Mouse (Mus musculus): ENCODE measurements around the gene Dus3l.

Dus3l gene

GRCm38 (mm10) chr17:56754271-56755185 lies 10.0 kb upstream of the Dus3l start:
- no peak for DNase-seq

DNA sequence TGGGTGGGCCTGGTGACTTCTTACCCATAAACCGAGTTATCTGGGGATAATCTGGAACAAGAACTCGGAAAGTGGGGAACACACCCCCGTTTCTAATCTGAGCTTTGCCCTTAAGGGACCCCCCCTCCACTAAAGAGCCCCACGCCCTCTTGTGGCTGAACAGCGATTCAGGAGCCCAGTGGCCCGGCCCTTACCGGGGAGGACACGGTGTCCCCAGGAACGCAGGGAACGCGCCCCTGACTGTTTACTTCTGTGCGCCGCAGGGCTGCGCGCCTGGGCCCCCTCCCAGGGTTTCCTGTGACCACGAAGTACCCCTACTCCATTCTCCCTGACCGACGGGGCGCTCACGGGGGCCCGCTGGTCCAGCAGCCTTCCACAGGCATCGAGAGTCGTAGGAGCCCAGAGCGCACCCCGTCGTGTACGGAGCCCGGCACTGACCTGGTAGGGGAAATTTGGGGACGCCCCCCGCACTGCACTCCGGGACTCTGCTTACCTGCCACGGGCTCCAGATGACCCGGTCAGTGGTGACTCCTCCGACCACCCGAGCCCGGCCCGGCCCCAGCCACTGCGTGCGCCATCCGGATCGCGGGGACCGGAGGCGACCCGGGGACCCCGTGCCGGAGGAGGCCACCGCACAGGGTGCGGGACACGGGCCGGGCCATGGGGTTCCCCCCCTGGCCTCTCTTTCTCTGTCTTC lies 7.7 kb upstream of the Dus3l start:
- no peak for DNase-seq

DNA sequence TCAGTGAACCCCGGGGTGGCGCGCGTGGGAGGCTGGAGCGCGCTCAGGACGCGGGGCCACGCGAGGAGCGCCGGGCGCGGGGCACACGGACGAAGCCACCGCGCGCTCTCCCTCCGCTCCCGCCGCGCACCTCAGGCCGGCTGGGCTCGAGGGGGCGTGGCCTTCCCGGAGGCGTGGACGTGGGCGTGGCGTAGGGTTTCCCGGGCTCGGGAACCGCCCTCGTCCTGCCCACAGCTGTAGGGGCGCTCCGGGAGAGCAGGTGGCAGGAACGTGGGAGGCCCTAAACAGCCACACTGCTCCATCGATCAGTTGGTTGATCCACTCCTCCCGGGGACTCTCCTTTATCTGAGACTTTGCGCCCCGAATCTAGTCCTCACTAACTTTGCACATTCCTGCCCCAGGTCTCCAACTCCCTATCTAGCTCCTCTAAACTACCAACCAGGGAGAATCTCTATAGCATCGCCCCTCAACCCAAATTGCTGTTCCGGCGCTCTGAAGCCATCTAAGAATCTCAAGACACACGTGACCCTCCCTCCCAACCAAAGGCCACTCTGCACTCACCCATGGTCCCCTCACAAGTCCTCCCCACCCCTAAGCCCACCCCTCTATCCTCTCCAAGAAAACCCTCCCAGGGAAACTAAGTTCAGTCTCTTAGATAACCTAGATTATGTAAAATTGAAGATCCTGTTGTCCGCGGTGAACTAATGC lies 7.0 kb upstream of the Dus3l start, which contains the start of gene Nrtn:
Gene Nrtn (minus strand): TSS at position 115 of the 708 bp plus-strand sequence.
- DNase-seq: no peak

DNA sequence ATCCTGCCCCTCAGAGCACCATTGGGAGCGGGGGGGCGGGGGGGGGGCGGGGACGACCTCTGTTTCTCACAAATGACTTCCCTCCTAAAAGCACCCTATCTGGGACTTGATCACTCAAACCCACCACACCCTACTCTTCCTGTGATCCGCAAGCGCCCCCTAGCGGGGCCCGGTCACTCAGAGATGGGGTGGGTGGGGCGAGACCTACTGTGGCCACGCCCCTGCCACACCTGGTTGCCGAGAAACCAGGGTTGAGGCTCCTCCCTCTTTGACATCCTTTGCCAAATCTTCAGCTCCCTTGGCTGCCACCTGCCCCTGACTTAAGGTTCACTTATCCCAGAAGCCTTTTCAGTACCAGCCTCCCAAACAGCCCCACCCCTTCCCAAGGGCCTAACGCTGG lies 6.4 kb upstream of the Dus3l start:
- peak; percentile 67 for DNase-seq

DNA sequence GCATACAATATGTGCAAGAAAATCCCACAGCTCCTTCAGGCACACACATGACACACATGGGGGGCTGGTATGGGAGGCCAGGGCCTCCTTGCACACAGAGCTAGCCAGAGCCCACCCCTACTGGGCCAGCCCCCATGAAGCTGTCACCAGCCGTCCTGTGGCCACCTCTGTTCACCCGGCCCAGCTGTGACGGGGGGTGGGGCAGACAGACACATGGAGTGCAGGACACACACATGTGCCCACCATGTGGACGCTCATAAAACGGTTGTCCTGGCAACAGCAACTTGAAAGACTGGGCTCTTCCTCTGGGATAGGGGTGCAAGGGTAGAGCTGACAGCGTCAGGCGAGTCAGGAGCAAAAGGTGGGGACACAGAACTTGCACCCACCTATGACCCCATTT lies 5.3 kb upstream of the Dus3l start:
- no peak for DNase-seq

- DNase-seq: no peak
These were observed 3.5 kb upstream of the Dus3l start for GRCm38 (mm10) chr17:56761077-56761476.

- peak; percentile 89 for DNase-seq
These were observed 2.6 kb upstream of the Dus3l start for GRCm38 (mm10) chr17:56761991-56762410.

GRCm38 (mm10) chr17:56762769-56763731 lies 1.5 kb upstream of the Dus3l start:
- no peak for DNase-seq

GRCm38 (mm10) chr17:56763741-56764250 lies 761 bp upstream of the Dus3l start:
- no peak for DNase-seq

DNA sequence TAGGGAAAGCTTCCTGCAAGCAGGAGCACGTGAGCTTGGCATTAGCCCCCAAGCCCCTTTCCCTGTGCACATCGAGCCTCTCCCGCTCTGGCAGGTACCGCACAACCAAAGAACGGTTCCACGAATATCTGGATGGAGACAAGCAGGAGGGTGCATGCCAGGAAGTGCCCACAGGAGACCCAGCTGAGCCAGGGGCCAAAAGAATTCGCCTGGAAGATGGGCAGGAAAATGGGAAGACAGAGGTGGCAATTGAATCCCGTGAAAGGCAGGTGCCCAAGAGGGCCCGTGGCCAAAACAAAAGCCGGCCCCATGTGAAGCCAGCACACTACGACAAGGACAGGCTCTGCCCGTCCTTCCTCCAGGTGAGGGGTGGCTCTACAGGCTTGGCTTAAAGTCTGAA lies 874 bp downstream of the Dus3l start:
- no peak for DNase-seq

GRCm38 (mm10) chr17:56766631-56767405 lies 2.3 kb downstream of the Dus3l start:
- DNase-seq: no peak

DNA sequence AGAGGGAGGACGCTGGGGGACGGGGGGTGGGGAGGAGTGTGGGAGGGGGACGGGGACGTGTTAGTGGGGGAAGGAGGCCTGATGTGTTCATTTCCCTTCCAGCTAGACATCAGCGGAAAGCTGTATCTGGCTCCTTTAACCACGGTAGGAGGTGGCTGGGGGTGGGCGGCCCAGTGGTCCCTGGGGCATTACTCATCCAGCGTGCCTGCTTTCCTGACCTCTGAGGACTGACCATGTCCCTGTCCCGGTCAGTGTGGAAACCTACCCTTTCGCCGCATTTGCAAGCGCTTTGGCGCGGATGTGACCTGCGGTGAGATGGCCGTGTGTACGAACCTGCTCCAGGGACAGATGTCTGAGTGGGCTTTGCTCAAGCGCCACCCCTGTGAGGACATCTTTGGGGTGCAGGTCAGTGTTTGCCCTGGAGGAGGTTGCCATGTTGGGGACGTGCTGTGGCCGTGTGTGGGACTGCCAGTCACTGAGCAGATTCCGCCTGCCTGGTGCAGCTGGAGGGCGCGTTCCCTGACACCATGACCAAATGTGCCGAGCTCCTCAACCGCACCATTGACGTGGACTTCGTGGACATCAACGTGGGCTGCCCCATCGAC lies 3.1 kb downstream of the Dus3l start:
- no peak for DNase-seq

DNA sequence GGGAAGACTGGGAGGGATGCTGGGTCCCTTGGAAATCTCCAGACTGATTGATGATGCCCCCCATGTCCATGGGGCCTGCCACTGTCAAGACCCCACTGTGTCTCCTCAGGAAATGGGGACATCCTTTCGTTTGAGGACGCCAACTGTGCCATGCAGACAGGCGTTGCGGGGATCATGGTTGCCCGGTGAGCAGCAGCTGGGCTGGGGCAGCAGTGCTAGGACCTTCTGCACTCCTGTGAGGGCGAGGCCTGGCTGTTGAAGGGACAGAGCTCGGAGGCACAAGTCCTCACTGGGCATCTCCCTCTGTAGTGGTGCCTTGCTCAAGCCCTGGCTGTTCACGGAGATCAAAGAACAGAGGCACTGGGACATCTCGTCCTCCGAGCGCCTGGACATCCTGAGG lies 4.4 kb downstream of the Dus3l start:
- no peak for DNase-seq

DNA sequence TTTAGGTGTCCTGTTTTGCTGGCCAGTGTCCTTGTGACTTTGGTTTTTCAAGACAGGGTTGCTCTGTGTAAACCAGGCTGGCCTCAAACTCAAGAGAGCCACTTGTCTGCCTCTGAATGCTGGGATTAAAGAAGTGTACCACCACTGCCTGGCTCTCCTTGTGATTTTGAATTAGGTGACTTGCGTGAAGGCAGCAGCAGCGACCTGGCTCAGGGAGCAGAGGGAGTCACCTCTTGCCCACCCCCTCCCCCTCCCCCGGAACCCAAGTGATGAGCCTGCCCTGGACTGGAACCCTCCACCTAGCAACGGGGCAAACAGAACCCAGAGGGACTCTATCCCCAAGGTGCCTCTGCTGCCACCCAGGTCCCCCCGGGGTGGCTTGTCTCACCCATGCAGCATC lies 5.4 kb downstream of the Dus3l start, which contains the start of gene Prr22:
Gene Prr22 (plus strand): TSS at position 301 of the 400 bp plus-strand sequence.
- DNase-seq: no peak

DNA sequence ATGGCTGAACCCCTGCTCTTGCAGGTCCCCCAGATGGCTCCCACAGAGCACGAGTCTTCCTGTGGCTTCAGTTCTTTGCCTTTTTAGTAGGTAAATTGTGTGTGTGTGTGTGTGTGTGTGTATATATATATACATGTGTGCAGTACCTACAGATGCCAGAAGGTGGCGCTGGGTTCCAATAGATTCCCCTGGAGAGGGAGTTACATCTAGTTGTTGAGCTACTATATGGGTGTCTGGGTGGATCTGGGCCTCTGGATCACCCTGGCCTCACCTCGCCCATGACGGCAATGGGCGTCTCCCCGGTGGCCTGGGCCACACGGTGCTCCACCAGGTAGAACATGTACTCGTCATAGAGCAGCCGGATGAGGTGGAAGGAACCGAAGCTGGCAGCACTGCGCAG lies 13.0 kb downstream of the Dus3l start:
- DNase-seq: no peak

DNA sequence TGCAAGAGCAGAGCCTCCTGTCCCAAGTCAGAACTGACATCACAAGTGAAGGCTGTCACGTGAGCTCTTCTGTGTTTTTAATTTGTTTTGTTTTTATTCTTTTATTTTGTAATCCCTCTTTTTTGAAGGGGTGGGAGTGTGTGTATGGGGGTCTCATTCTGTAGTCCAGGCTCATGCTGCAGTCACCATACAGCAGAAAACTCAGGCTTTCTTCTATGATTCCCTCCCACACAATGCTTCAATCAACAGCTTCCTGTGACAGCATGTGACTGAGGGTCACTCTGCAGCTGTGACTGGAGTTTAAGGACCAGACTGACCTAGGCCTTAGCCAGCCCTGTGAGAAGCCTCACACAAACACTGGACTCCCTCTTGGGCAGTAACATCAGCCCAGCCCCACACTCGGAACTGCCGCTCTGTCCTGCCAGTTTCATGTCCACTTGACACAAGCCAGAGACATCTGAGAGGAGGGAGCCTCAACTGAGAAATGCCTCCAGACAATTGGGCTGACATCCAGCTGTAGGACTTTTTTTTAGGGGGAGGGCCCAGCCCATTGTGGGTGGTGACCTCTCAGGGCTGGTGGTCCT lies 14.3 kb downstream of the Dus3l start:
- DNase-seq: no peak

GRCm38 (mm10) chr17:56780291-56780978 lies 15.9 kb downstream of the Dus3l start:
- no peak for DNase-seq

DNA sequence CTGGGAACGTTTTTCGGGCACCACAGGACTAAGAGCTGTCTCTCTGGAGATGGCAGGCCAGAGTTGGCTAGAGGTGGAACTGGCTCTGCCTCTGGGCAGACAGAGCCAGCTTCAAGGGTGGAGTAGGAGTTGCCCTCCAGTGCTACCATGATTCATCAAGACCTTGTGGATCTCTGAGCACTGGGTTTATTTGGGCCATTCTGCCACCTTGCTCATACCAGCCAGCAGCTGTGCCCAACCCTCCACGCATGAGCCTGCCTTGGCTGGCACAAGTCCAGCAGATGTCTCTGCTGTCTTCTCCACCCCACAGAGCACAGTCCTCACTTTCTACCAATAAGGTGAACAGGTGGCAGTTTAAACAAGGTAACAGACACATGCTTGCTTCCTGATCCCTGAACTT lies 24.3 kb downstream of the Dus3l start:
- no peak for DNase-seq

DNA sequence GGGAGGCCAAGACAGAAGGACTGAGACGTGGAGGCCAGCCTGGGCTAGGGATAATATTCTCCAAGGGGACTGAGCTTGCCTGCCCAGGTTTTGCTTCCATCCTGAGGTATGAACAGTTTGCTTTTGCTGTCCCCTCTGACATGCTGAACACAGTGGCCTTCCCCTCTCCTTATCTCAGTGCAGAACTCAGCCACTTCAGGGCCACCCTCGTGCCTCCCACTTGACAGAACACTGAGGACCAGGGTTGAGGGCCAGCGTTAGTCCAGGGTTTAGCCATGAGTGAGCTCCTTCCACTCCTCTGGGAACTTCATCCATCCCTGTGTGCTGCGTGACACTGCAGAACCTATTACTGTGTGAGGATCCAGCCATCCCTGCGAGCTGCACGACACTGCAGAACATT lies 24.7 kb downstream of the Dus3l start:
- DNase-seq: no peak

GRCm38 (mm10) chr17:56792588-56792987 lies 28.0 kb downstream of the Dus3l start:
- DNase-seq: no peak
